Mouse (Mus musculus) urinary bladder, postnatal 10 days (tissue): ENCODE data around the gene Pdcl3.

ENCODE experiments used
- DNase-seq: peaks from one replicate; pipeline ENCODE4 v3.0.0; 2022; ENCODE audit warnings: low spot score

Pdcl3 gene

GRCm38 (mm10) chr1:38985308-38985707 is at the start of gene Pdcl3:
Gene Pdcl3, plus strand, starts transcription at chr1:38985608.
- no peak for DNase-seq

DNA sequence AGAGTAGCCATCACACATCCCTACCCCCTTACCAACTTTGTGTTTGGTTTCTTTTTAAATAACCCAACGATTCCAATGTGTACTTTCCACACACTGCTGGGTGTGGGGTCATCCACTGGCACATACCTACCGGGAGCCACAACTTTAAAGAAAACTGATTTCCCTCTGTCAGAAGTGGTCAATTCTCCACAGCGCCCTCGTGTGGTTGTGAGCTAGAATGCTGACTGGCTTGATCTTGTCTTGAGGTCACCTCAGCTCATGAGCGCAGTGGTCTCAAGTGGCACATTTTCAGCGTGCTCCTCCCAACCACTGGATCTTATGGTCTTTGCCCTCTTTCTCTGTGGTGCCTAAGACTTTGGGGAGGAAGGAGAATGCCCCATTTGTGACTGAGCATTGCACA is 48.6 kb upstream of the Pdcl3 start:
- no peak for DNase-seq

DNA sequence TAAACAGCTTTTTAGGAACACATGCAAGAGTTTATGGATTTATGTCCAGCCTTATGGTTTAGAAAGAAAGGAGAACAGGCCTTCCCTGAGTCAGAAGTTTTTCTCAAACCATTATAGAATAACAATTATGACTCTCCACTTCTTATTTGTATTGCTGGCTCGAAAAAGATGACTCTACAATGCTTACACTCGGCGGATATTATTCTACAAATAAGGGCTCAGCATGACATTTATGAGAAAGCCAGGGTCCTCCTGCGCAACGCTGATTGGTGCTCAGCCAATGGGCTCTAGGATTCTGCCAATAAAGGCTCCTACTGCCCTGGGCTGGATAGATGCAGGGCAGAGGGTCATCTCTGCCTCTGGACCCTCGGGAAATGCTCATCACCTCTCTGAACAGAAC is 46.6 kb upstream of the Pdcl3 start, which contains the start of gene Nms:
Gene Nms, plus strand, starts transcription at position 301 of the 400 bp plus-strand sequence.
- no peak for DNase-seq

- no peak for DNase-seq
Observed at GRCm38 (mm10) chr1:38939608-38940007, 45.8 kb upstream of the Pdcl3 start.

GRCm38 (mm10) chr1:38956457-38956856 is 29.0 kb upstream of the Pdcl3 start:
- DNase-seq = no peak

- DNase-seq = no peak
Observed at GRCm38 (mm10) chr1:38969116-38969515, 16.3 kb upstream of the Pdcl3 start.

GRCm38 (mm10) chr1:38971712-38972111 is 13.7 kb upstream of the Pdcl3 start:
- DNase-seq = no peak

GRCm38 (mm10) chr1:38972986-38973592 is 12.3 kb upstream of the Pdcl3 start:
- no peak for DNase-seq

DNA sequence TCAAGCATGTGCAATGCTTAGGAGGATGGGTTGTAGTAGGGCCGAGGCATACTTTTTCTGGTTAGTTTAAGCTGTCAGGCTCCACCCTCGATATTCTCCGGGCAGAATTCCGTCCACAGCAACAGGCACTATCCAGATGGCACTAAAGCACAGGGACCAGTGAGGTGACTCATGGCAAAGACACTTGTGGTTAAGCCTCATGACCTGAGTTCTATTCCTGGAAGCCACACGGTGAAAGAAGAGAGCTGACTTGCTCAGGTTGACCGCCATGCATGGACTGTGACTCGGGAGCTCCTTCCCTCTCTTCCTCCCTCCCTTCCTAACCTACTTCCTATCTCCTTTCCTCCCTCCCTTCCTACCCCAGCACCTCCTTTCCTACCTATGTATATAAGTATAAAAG is 5.5 kb upstream of the Pdcl3 start:
- no peak for DNase-seq

GRCm38 (mm10) chr1:38983870-38984269 is 1.5 kb upstream of the Pdcl3 start:
- DNase-seq = no peak

DNA sequence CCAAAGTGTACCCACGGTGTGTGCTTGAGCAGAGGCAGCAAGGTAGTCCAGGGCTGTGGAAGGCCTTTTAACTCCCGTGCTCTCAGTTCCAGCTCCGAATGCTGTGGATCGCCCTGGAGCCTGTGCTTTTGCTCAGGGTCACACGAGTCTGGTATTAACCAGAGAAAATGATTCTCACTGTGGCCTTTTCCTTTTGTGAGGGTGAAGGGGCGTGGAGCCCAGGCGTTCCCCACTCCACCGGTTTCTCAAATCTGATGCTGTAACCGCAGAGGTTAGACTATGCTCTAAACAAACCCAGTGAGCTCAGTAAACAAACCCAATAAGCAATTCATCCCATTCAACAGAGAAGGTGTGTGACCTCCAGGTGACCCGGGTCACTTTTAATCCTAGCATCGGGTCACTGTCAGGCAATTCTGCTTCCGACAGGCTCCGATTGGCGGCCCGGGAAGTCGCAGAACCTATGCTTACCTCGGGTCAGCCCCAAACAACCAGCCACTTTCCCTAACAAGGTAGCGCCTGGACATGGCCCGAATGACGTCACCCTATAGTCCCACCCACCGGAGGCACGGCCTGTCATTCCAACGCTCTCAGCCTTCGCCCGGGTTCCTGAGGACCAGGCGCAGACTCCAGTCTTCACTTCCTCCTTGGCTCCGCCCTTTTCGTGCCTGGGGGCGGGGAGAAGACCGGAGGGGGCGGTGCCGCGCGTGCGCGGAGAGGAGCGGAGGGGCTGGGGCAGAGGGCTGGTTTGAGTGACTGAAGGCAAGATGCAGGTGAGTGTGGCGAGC is 1.9 kb downstream of the Pdcl3 start:
- peak; percentile 90 for DNase-seq

GRCm38 (mm10) chr1:38987865-38988211 is 2.4 kb downstream of the Pdcl3 start:
- no peak for DNase-seq

DNA sequence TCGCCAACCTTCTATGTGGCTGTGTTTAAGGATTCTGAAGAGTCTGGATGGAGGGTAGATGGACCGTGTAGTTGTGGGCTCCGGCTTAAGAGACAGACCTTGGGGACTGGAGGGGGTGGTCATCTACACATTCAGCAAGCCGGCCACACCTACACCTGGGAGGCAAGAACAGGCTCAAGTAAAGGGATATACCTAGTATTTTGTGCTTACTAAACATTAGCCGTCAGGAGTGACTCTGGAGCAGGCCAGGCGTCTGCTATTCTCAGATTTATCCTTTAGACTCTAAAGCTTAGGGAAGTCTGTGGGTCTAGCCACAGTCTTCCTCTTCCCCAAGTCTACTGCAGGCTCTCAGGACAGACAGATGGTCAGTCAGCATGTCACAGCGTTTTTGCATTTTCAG is 2.9 kb downstream of the Pdcl3 start:
- DNase-seq = no peak

GRCm38 (mm10) chr1:38992365-38992764 is 7.0 kb downstream of the Pdcl3 start:
- DNase-seq = no peak

DNA sequence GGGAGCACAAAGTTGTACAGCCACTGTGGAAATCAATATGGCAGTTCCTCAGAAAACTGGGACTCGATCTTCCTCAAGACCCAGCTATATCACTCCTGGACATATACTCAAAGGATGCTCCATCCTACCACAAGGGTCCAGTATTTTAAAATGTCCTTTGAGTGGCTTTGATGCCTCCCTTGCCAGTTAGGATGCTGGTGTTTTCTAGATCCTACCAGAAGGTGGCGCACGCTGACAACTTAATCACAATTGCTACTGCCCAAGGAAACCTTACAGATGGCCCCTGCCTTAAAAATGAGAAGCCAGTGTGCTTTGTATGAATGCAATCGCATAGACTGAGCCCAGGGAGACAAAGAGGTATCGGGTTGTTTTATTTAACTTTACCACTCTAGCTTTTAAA is 15.7 kb downstream of the Pdcl3 start:
- DNase-seq = peak; percentile 40

DNA sequence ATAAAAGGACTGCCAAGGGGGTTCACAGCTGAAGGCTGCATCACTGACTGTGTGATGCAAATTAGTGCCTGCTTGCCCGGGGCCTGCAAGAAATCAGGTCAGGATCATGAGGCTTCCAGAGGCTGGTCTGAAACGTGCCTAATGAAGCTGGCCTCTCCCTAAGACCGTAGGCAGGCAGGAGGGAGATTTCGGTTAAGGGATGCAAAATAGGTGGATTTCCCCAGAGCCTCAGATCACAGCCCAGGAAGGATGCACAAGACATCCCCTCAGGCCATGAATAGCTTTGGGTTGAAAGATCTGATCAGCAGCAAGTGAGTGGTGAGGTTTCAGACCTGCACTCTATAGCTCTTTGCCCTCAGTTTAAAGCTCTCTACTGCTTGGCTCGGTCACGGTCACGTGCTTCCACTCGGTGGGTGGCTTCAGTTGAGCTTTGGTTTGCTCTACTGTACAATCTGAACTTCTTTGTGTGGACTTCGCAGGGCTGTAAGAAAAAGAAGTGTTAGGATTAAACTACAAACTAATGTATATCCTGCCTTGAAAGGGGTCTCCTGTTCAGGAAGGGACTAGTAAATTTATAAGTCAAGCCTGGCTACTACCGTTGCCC is 20.4 kb downstream of the Pdcl3 start:
- DNase-seq = no peak

GRCm38 (mm10) chr1:39006830-39007829 is 21.7 kb downstream of the Pdcl3 start:
- DNase-seq = no peak

DNA sequence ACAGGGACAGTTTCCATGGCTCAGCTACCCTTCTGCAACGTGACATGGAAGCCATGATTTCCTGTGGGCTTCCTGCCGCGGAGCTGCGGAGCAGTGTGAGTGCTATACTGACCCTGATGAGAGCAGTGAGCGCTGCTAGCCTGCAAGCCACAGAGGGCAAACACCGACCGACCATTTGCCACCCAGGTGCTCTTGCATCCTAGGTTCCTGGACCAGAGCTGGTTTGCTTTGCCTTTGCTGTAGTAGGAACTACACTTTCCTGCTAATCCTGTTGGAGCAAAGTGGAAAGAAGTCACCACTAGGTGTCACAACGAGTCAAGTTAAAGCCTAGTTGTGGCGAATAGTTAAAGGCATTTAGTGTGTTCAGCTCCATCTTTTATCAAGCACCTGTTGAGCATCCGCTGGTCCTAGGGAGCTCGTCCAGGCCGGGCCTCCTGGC is 25.2 kb downstream of the Pdcl3 start:
- no peak for DNase-seq

- no peak for DNase-seq
Observed at GRCm38 (mm10) chr1:39012576-39012975, 27.2 kb downstream of the Pdcl3 start.

DNA sequence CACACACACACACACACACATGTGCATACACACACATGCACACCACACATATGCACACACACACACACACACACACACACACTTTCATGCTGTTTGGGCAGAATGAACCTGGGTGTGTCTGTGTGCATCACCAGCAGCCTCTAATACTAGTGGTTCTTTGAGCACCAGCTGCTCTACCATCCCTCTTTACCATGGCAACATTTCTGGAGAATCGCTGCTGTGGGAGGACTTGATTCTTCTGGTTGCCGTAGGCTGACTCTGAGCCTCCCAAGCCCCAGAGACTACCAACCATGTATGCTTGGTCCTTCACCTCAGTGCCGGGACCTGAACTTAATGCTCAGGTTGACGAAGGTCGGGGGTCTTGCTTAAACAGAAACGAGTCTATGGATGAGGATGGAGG is 28.4 kb downstream of the Pdcl3 start:
- no peak for DNase-seq

DNA sequence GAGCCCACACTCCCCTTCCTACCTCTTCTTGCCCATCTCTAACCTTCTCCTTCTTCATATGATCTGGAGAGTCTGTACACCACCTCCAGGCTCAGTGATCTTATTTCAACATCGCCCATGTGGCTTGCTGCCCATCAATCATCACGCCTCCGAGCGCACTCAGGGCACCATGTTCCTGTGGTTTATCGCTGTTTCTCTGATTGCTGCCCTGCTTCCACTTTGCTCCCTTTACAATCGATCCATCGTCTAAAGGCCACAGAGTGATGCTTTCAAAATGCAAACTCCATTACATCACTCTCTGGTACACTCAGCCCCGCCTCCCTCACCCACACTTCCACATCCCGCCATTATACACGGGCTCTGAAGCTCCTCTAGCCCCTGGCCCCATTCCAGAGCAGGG is 30.1 kb downstream of the Pdcl3 start:
- no peak for DNase-seq

- DNase-seq = no peak
Observed at GRCm38 (mm10) chr1:39017871-39018270, 32.5 kb downstream of the Pdcl3 start.
